Mouse (Mus musculus) G1E-ER4 (cell line): ENCODE measurements around the gene Akt1. TPM values are rescaled to one million over a fixed set of nuclear protein-coding genes. Genes with fewer than 3 reads are reported as not detected.

Source experiments
- GATA1 ChIP-seq: IDR thresholded peaks from one replicate; pipeline ENCODE4 v1.8.0; 2012; ENCODE audit warnings: low read length, inconsistent platforms
- polyA plus RNA-seq: library from polyadenylated mRNA; stranded (reverse); fragments of >175 nt; gene quantifications from 2 replicates; pipeline ENCODE4 v1.2.3, GENCODE M21; 2012

Akt1 gene
- polyA plus RNA-seq = 376 and 445 TPM in 2 replicates

DNA sequence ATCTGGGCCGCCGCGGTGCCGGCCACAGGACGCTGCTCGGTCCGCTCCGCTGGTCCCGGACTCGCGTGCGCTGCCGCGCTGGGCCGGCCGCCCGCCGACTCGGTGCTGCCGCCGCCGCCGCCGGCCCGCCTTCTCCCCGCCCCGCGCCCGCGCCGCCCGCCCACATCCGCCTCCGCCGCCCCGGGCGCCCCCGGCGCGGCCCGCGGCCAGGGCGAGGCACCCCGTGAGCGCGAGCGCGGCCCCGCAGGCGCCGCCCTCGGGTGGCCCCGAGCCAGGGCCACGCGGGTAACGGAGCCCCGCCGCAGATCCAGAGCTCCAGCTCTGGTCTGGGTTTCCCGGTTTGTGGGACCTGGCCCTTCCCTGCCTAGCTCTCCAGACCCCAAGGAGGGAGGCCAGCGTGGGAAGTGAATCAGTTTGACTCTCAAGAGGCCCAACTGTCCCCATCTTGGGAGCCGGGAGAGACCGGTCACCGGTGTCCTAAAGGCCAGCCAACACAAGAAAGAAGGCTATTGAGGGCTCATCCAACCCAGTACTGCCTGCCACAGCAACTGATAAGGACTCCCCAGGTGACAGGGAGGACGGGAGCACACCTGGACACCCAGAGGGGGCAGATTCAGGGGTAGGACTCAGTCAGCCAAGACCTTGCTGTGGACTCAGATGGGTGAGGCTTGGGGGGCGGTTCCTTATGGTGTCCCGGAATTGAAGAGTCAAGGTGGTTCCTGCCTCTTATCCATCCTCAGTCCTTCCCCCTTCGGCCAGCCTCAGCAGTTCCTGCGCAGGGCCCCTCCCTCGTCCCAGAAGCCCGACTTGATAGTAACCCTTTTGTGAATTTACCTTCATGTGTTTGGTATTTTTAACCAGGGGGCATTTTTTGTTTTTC, at the start of gene Akt1:
Gene Akt1 (minus strand): TSS at position 753 of the 880 bp plus-strand sequence.
- no peak for TF ChIP-seq GATA1

DNA sequence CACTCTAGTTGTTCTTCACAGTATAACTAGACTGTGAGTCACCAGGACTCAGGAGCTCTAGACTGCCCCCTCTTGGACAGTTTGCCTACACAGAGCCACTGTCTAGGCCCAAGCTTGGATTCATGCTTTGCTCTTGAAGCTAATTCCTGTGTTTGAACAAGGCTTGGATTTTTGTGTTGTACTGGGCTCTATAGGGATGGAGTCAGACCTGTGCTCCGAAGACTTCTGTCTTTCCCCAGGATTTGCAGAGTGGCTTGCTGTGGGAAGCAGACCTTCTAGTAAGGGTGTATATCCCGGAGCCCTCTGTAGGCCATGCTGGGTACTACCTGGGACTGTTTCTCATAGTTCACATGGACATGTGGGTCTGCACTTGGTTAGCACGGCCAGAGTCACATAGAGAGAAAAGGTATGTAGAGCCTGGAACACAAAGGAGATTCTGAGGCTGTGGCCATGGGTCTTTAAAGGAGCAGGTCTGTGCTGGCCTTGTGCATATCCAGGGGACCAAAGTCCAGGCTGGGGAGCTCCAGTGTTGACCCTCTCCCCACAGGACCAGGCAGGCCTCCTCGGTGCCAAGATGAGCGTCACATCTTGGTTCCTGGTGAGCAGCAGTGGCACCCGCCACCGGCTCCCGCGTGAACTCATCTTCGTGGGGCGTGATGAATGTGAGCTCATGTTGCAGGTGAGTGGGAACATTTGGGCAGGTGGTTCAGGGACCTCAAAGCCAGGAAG, 49.6 kb upstream of the Akt1 start:
- TF ChIP-seq GATA1 = no peak

DNA sequence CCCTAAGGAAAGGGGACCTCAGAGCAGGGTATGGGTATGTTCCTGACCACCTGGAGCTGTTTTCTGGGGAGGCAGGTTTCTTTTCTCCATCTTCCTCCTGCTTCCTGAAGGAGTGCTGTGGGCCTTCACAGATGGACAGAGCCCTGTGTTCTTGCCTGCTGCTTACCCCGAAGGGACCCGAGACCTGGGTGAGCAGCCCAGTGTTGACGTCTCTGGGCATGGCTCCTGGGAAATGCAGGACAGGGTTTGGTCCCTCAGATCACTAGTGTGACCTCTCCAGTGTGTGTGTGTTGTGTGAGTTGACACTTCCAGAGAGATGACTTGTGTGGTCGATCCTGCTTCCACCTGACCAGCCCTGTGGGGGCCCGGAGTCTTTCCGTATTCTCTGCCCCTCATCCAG, 48.8 kb upstream of the Akt1 start:
- TF ChIP-seq GATA1 = no peak

GRCm38 (mm10) chr12:112723028-112723330, 48.3 kb upstream of the Akt1 start:
- TF ChIP-seq GATA1 = no peak

DNA sequence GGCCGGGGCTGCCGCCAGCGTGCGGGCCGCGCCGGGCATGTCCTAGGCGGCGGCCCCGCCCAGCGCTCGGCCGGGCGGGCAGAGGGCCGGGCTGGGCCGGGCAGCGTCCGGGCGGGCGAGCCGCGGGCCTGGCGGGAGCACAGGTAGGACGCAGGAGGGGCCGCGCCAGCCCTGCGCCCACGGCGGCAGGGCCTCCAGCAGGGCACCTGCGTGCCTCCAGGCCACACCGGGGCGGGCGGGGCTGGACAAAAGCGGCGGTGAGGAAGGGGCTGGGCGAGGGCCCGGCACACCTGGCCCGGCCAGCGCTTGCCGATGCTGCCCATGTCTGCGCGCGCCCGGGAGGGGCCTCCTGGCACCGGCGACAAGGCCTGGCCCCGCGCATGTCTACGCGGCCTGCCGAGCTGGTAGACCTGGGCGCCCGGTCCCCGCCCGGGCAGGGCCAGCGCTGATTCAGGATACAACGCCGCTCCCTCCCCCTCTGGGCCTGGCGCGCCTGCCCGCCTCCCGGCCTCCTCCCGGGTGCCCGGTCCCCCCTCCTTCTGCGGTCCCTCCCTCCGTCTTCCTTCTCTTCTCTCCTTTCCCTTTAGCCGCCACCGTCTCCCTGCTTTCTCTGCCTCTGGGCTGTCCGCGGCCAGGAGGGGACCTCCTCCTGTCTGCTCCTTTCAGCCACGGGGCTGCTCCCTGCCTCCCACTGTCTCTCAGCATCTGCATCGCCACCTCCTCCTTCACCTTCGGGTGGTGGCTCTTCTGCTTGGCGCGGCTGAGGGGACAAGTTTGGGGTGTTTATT, 47.8 kb upstream of the Akt1 start:
- no peak for TF ChIP-seq GATA1

GRCm38 (mm10) chr12:112721424-112722239, 46.9 kb upstream of the Akt1 start:
- no peak for TF ChIP-seq GATA1

- TF ChIP-seq GATA1 = no peak
Observed at GRCm38 (mm10) chr12:112720890-112721423, 46.3 kb upstream of the Akt1 start.

- TF ChIP-seq GATA1 = no peak
Observed at GRCm38 (mm10) chr12:112720216-112720615, 45.5 kb upstream of the Akt1 start, which contains the start of gene Cep170b. Cep170b (plus strand) TSS chr12:112720455.

GRCm38 (mm10) chr12:112718995-112719394, 44.3 kb upstream of the Akt1 start:
- no peak for TF ChIP-seq GATA1

DNA sequence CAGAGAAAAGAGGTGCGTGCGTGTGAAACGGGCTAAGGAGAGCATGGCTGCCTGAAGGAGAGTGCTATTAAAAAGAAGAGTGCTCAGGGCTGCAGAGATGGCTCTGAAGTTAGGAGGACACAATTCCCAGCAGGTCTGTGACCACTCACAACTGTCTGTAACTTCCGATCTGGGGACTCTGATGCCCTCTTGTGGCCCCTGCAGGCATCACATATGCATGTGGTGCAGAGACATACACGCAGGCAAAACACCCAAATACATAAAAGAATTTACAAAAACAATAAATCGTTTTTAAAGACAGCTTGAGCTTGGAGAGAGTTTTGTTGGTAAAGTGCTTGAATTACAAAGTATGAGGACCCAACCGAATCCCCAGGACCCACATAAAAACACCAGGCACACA, 42.5 kb upstream of the Akt1 start:
- no peak for TF ChIP-seq GATA1

GRCm38 (mm10) chr12:112713984-112714383, 39.3 kb upstream of the Akt1 start:
- no peak for TF ChIP-seq GATA1

DNA sequence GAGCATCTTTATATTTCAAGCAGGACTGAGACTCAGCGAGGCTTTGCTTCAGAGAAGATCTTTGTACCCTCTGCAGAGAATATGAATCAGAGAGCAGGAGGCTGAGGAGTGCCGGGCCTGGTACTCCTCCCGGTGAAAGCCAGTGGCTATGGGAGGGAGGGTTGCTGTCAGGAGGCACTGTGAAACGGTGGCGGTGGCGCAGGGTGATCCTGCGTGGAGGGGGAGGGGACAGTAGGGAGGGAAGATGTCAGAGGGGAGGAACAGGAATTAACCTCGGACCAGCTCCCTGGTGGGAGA, 32.8 kb upstream of the Akt1 start:
- TF ChIP-seq GATA1 = no peak

DNA sequence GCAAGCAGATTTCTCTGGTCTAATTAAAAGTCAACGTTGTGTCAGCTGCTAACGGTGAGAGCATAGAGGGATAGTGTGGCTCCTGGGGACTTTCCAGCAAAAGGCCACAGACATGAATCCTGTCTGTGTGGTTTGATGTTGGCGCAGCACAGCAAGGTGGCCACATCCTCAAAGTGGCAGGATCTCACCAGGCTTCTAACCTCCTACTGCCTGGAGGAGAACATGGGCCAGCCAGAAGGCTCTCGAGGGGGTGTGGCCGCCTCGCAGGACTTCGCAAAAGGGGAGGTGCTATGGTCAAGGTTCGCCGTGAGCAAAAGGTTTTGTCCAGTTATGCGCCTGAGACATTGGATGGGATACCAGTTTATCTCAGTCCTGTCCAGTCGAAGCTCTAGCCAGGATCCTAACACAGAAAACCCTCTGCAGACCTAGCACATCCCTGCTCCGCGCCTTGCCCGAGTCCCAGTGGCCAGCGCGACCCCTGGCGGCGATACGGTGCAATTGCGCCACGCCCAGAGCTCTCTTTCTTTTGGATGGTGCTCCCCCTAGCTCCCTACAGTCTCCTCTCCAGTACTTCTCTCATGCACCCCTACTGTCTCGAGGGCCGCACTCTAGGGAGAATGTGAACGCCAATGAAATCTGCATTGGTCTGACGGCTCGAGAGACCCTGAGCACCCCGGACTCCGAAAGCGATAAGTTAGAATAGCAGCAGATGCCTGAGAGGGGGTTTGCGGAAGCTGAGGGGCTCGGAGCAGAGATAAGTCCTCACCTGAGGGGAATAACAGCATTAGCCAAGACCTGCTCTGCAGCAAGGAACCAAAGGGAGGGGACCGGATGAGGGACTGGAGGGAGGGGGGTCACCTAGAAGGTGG, 32.3 kb upstream of the Akt1 start:
- TF ChIP-seq GATA1 = no peak

- no peak for TF ChIP-seq GATA1
Observed at GRCm38 (mm10) chr12:112702374-112703320, 28.0 kb upstream of the Akt1 start.
